Mouse (Mus musculus) liver, adult 2 months (tissue): ENCODE data around the gene Rpl24. TPM values are rescaled to one million over a fixed set of nuclear protein-coding genes. Genes with fewer than 3 reads are reported as not detected.
"Not testable (repeated sequence)": the region's sequence is repeated elsewhere in the genome, so short reads cannot be mapped to it uniquely, and the experiment has no call there.

Experiments
- DNase-seq: peaks from one replicate; pipeline ENCODE4 v3.0.0-alpha.2; 2011; ENCODE audit warnings: low read depth, low spot score; ENCODE audit errors: extremely low read depth
- H3K27ac ChIP-seq: fragments of 200-500 bp; replicated peaks from 2 replicates; pipeline ENCODE4 v1.5.1; 2012; ENCODE audit warnings: low read depth, mild to moderate bottlenecking, control low read depth, inconsistent platforms, low read length; ENCODE audit not compliant: insufficient read depth
- H3K27me3 ChIP-seq: fragments of 200-500 bp; 2 replicates; pipeline ENCODE4 v1.6.1; 2012; ENCODE audit warnings: mild to moderate bottlenecking, moderate library complexity, low read length, inconsistent platforms; ENCODE audit not compliant: control insufficient read depth, insufficient read depth
- H3K36me3 ChIP-seq: fragments of 200-500 bp; 2 replicates; pipeline ENCODE4 v1.6.1; 2012; ENCODE audit warnings: low read length, inconsistent platforms; ENCODE audit not compliant: control insufficient read depth, insufficient read depth
- H3K4me1 ChIP-seq: fragments of 200-500 bp; 2 replicates; pipeline ENCODE4 v1.6.1; 2011; ENCODE audit warnings: low read length; ENCODE audit not compliant: control insufficient read depth, insufficient read depth
- H3K4me3 ChIP-seq: fragments of 200-500 bp; 2 replicates; pipeline ENCODE4 v1.5.1; 2011; ENCODE audit warnings: low read depth, mild to moderate bottlenecking, control low read depth, low read length, moderate library complexity; ENCODE audit not compliant: insufficient read depth
- H3K79me2 ChIP-seq: fragments of 200-500 bp; 2 replicates; pipeline ENCODE4 v1.6.1; 2012; ENCODE audit warnings: inconsistent platforms, mild to moderate bottlenecking, low read length, moderate library complexity; ENCODE audit not compliant: control insufficient read depth, insufficient read depth
- H3K9ac ChIP-seq: fragments of 200-500 bp; 2 replicates; pipeline ENCODE4 v1.6.1; 2012; ENCODE audit warnings: low read depth, mild to moderate bottlenecking, control low read depth, inconsistent platforms, low read length
- CTCF ChIP-seq: fragments of 200-500 bp; IDR thresholded peaks from 2 replicates; pipeline ENCODE4 v1.5.1; 2011; ENCODE audit warnings: low read depth, low read length, control low read depth
- POLR2A ChIP-seq: fragments of 200-500 bp; IDR thresholded peaks from 2 replicates; pipeline ENCODE4 v1.6.1; 2011; ENCODE audit warnings: low read length, control low read depth; ENCODE audit not compliant: insufficient read depth; ENCODE audit errors: extremely low read depth
- WGBS: fragments of 180-500 bp; shearing (Covaris S2); methylation state at CpG from one replicate; pipeline ENCODE4 v1.1.7; 2018; 5-methylcytosine and 5-hydroxymethylcytosine counted together
- polyA plus RNA-seq: library from polyadenylated mRNA; depleted of rRNA; stranded (reverse); fragments of >200 nt; gene quantifications from 2 replicates; pipeline ENCODE4 v1.2.3, GENCODE M21; 2012
- total RNA-seq: library from RNA; depleted of rRNA; stranded (reverse); fragments of >200 nt; gene quantifications from 2 replicates; pipeline ENCODE4 v1.2.3, GENCODE M21; 2014

Gene Rpl24
- total and polyA plus RNA-seq, 2 experiments, result 95.2 to 178 TPM

- 31% methylated on average over 19 of the region's 19 CpGs for WGBS
- H3K27ac ChIP-seq, result no peak overlapping the region
- TF ChIP-seq CTCF (peak; percentile 54), POLR2A (no peak)
- peak overlapping the region; percentile 32; the same call in 1 of the 2 replicates for H3K4me3 ChIP-seq
- no peaks in the 10 kb centered on the region for H3K36me3 ChIP-seq
- peak; percentile 78 for DNase-seq
- H3K4me1 ChIP-seq, result peaks cover 4% of the 10 kb centered on the region; the same call in 1 of the 2 replicates
- H3K79me2 ChIP-seq, result no peaks in the 10 kb centered on the region
- H3K9ac ChIP-seq, result no peak overlapping the region
- H3K27me3 ChIP-seq, result no peaks in the 10 kb centered on the region
Measured at GRCm38 (mm10) chr16:55950946-55951678, 15.0 kb upstream of the Rpl24 start.

GRCm38 (mm10) chr16:55951679-55952327, 14.3 kb upstream of the Rpl24 start:
- H3K27ac ChIP-seq, result no peak overlapping the region
- no peak for DNase-seq
- TF ChIP-seq POLR2A (no peak), CTCF (no peak)
- no peaks in the 10 kb centered on the region for H3K79me2 ChIP-seq
- no peaks in the 10 kb centered on the region for H3K36me3 ChIP-seq
- peaks cover 4% of the 10 kb centered on the region; the same call in 1 of the 2 replicates for H3K4me1 ChIP-seq
- no peaks in the 10 kb centered on the region for H3K27me3 ChIP-seq
- no peak overlapping the region for H3K9ac ChIP-seq
- WGBS, result 74% methylated on average over 7 of the region's 7 CpGs
- no peak overlapping the region for H3K4me3 ChIP-seq

GRCm38 (mm10) chr16:55952771-55953170, 13.3 kb upstream of the Rpl24 start:
- H3K36me3 ChIP-seq, result no peaks in the 10 kb centered on the region
- no peaks in the 10 kb centered on the region for H3K4me1 ChIP-seq
- TF ChIP-seq CTCF (no peak), POLR2A (no peak)
- no peak overlapping the region for H3K27ac ChIP-seq
- no peaks in the 10 kb centered on the region for H3K27me3 ChIP-seq
- H3K9ac ChIP-seq, result no peak overlapping the region
- no peak for DNase-seq
- no peak overlapping the region for H3K4me3 ChIP-seq
- H3K79me2 ChIP-seq, result no peaks in the 10 kb centered on the region

- DNase-seq, H3K4me1 ChIP-seq, H3K27ac ChIP-seq, H3K4me3 ChIP-seq, H3K27me3 ChIP-seq, H3K79me2 ChIP-seq, H3K9ac ChIP-seq, H3K36me3 ChIP-seq: not testable (repeated sequence)
- WGBS, result 94% methylated on average over 9 of the region's 9 CpGs
Measured at GRCm38 (mm10) chr16:55954196-55954595, 11.9 kb upstream of the Rpl24 start.

GRCm38 (mm10) chr16:55963068-55963467, 3.0 kb upstream of the Rpl24 start:
- H3K27me3 ChIP-seq, H3K36me3 ChIP-seq, H3K79me2 ChIP-seq, H3K4me1 ChIP-seq, H3K27ac ChIP-seq, DNase-seq, H3K4me3 ChIP-seq, H3K9ac ChIP-seq: not testable (repeated sequence)
- WGBS, result 93% methylated on average over 6 of the region's 11 CpGs

- peak; percentile 58 for DNase-seq
- TF ChIP-seq CTCF (peak; percentile 58), POLR2A (no peak)
- no peak overlapping the region for H3K4me3 ChIP-seq
- no peaks in the 10 kb centered on the region for H3K27me3 ChIP-seq
- WGBS, result 62% methylated on average over 4 of the region's 4 CpGs
- no peak overlapping the region for H3K9ac ChIP-seq
- H3K27ac ChIP-seq, result no peak overlapping the region
- peaks cover 5% of the 10 kb centered on the region for H3K79me2 ChIP-seq
- peaks cover 15% of the 10 kb centered on the region for H3K36me3 ChIP-seq
- H3K4me1 ChIP-seq, result peaks cover 5% of the 10 kb centered on the region
Measured at GRCm38 (mm10) chr16:55964126-55964949, 1.7 kb upstream of the Rpl24 start.
